Mouse (Mus musculus) embryonic fibroblast, embryonic 13.5 days (primary cell): ENCODE measurements around the gene Hist1h4d.

ENCODE experiments used
- CTCF ChIP-seq: IDR thresholded peaks from 2 replicates; pipeline ENCODE4 v1.5.1; 2011; ENCODE audit warnings: mild to moderate bottlenecking, control low read depth, low read length, moderate library complexity, borderline replicate concordance; ENCODE audit not compliant: insufficient read depth
- POLR2A ChIP-seq: IDR thresholded peaks from 2 replicates; pipeline ENCODE4 v1.6.1; 2011; ENCODE audit warnings: low read depth, mild to moderate bottlenecking, control low read depth, low read length, moderate library complexity

GRCm38 (mm10) chr13:23551931-23552914 lies 29.2 kb upstream of the Hist1h4d start:
- no peak for TF ChIP-seq CTCF
- no peak for TF ChIP-seq POLR2A
